Mouse (Mus musculus): ENCODE measurements around the gene Nptx2. TPM values are rescaled to one million over a fixed set of nuclear protein-coding genes. Genes with fewer than 3 reads are reported as not detected.

Nptx2 gene
- polyA plus RNA-seq, 1 experiment: 44.1 TPM

- no peak for DNase-seq (ENCODE audit: extremely low spot score in 1 of 2, low spot score in 1 of 2)
Measured at GRCm38 (mm10) chr5:144558481-144558880, 12.8 kb downstream of the Nptx2 start.

DNA sequence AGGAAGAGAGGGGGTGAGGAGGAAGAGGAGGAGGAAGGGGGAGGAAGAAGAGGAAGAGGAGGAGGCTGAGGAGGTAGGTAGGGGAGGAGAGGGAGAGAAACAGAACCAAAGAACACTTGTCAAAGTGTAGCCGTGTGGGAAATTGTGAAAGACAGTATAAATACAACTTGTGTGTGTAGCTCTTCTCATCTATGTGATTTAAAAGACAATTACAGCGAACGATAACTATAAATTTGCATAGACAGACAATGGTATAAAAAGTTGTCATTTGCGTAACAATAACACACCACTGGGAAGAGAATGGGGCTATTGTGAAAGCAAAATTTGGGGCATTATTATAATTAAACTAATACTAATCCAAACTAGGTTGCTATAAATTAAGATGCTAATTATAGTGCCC is 20.0 kb downstream of the Nptx2 start:
- no peak for DNase-seq (ENCODE audit: extremely low spot score in 1 of 2, low spot score in 1 of 2)

GRCm38 (mm10) chr5:144585100-144585499 is 39.4 kb downstream of the Nptx2 start:
- peak; percentile 15 to 63 for DNase-seq (ENCODE audit: extremely low spot score in 1 of 2, low spot score in 1 of 2)

- DNase-seq (ENCODE audit: extremely low spot score in 1 of 2, low spot score in 1 of 2): no peak
Measured at GRCm38 (mm10) chr5:144591248-144591880, 45.7 kb downstream of the Nptx2 start.

DNA sequence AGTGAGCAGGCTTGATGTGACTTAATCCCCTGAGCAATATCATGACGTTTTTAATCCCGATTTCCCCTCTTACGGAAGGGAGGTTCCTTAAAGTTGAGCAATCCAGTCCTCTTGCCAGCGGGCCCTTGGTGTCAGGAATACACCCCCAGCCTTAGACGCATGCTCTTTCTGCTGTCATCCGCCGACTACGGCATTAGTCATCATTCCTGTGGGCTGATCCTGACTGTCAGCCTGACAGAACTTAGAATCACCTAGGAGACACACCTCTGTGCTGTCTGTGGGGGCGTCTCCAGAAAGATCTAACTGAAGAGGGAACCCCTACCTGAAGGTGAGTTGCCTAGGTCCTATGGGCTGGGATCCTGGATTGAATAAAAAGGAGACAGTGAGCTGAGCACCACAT is 49.1 kb downstream of the Nptx2 start:
- peak; percentile 61 to 72 for DNase-seq (ENCODE audit: extremely low spot score in 1 of 2, low spot score in 1 of 2)

Other genes with a start within 250 kb of the Nptx2 start
- gene Baiap2l1, start 187.8 kb upstream of the Nptx2 start, polyA plus RNA-seq (2012; rRNA removed): 0.42 and 0.55 TPM in 2 replicates
- gene Tmem130, start 215.9 kb downstream of the Nptx2 start, polyA plus RNA-seq (2012; rRNA removed): 153 and 159 TPM in 2 replicates
- 171 and 174 TPM in 2 replicates for gene Trrap, start 221.8 kb downstream of the Nptx2 start, polyA plus RNA-seq (2012; rRNA removed)

Data from frontal cortex, adult 2 months (tissue).